Mouse (Mus musculus) spleen, adult 18-20 months (tissue): ENCODE results near the gene Ggta1.

Source experiments
- DNase-seq, 2 experiments: peaks; one replicate each; pipeline ENCODE4 v3.0.0; 2022; ENCODE audit warnings: mixed read lengths in 2 of 2

Gene Ggta1

GRCm38 (mm10) chr2:35433428-35433827 lies 29.6 kb downstream of the Ggta1 start:
- DNase-seq = no peak

- DNase-seq = no peak
These were observed 30.6 kb downstream of the Ggta1 start for GRCm38 (mm10) chr2:35432472-35432871.

GRCm38 (mm10) chr2:35432011-35432410 lies 31.0 kb downstream of the Ggta1 start:
- no peak for DNase-seq

GRCm38 (mm10) chr2:35430806-35431205 lies 32.2 kb downstream of the Ggta1 start:
- no peak for DNase-seq

- no peak for DNase-seq
These were observed 34.3 kb downstream of the Ggta1 start for GRCm38 (mm10) chr2:35428615-35429300.

GRCm38 (mm10) chr2:35427559-35427958 lies 35.5 kb downstream of the Ggta1 start:
- DNase-seq = no peak

- DNase-seq = no peak
These were observed 39.2 kb downstream of the Ggta1 start for GRCm38 (mm10) chr2:35423711-35424339.

GRCm38 (mm10) chr2:35422384-35422783 lies 40.6 kb downstream of the Ggta1 start:
- DNase-seq = no peak

- no peak for DNase-seq
These were observed 42.4 kb downstream of the Ggta1 start for GRCm38 (mm10) chr2:35420681-35421080.

- DNase-seq = no peak
These were observed 43.4 kb downstream of the Ggta1 start for GRCm38 (mm10) chr2:35419671-35420070.

- DNase-seq = no peak
These were observed 43.8 kb downstream of the Ggta1 start for GRCm38 (mm10) chr2:35419243-35419642.

GRCm38 (mm10) chr2:35417231-35417630 lies 45.8 kb downstream of the Ggta1 start:
- no peak for DNase-seq

- no peak for DNase-seq
These were observed 46.6 kb downstream of the Ggta1 start for GRCm38 (mm10) chr2:35416473-35416872.

GRCm38 (mm10) chr2:35412810-35413209 lies 50.2 kb downstream of the Ggta1 start:
- no peak for DNase-seq

- no peak for DNase-seq
These were observed 50.8 kb downstream of the Ggta1 start for GRCm38 (mm10) chr2:35412246-35412645.

- no peak for DNase-seq
These were observed 51.3 kb downstream of the Ggta1 start for GRCm38 (mm10) chr2:35411640-35412190.

GRCm38 (mm10) chr2:35409466-35409865 lies 53.6 kb downstream of the Ggta1 start:
- no peak for DNase-seq

- DNase-seq = no peak
These were observed 54.5 kb downstream of the Ggta1 start for GRCm38 (mm10) chr2:35408409-35409110.

- no peak for DNase-seq
These were observed 55.2 kb downstream of the Ggta1 start for GRCm38 (mm10) chr2:35407878-35408277.

GRCm38 (mm10) chr2:35407266-35407665 lies 55.8 kb downstream of the Ggta1 start:
- no peak for DNase-seq

- DNase-seq = no peak
These were observed 56.4 kb downstream of the Ggta1 start for GRCm38 (mm10) chr2:35406611-35407010.

GRCm38 (mm10) chr2:35402391-35402790 lies 60.6 kb downstream of the Ggta1 start:
- peak in 1 of 2 experiments; percentile 2 for DNase-seq

- DNase-seq = peak in 1 of 2 experiments; percentile 1
These were observed 62.3 kb downstream of the Ggta1 start for GRCm38 (mm10) chr2:35400739-35401138.
